Mouse (Mus musculus): Measurements from ENCODE around the gene Tmem80.

DNA sequence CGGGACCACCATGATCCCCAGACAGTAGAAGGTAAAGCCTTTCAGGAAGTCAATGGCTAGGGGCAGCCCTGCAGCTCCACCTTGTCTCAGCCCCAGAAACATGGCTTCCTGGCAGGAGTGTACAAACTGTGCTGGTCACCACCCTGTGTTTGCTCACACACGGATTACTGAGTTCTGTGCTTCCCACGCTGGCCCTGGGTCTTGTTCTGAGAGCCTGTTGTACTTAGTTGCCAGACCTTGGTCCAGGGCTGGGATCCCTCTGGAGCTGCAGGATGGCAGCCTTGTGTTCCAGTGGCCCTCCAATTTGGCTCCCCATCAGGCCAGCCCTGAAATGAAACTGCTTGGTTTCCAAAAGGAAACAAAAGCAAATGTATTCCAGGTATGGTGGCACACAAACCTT is 8.8 kb downstream of the Tmem80 start:
- no peak for TF ChIP-seq TAL1 (IDR thresholded peaks at IDR 0.05; ENCODE audit: low read length)
- no peak for TF ChIP-seq GATA1 (IDR thresholded peaks at IDR 0.05; ENCODE audit: low read length)
